In genomic region chr15:82152022-82152421, GRCm38 (mm10) we compare ENCODE assay signal across 14 mouse cellular contexts. TPM values are rescaled to one million over a fixed set of nuclear protein-coding genes. Genes with fewer than 3 reads are reported as not detected.
DNase-seq lines count a peak whose midpoint lies in the region; ATAC-seq and TF ChIP-seq lines count a peak whose summit lies in the region.
"Had no signal": no experiment of that assay in that cellular context is flagged by ENCODE, and none has a peak within 500 bp of the region (broad histone marks: within the 10 kb centered on the region; RNA-seq: fewer than 3 reads in every experiment).

No protein-coding gene starts in this region.

- no peak overlapping the region for H3K4me3 ChIP-seq in thymus, adult 2 months (ENCODE audit: control insufficient read depth, insufficient read depth, low read length)
- H3K4me3 ChIP-seq in limb, embryonic 13.5 days: no peak overlapping the region
- no peak overlapping the region for H3K4me3 ChIP-seq in stomach, postnatal 0 days (ENCODE audit: low read depth, low read length)
- H3K4me3 ChIP-seq: heart, embryonic 10.5 days; layer of hippocampus, adult 2 months had no signal

- H3K27ac ChIP-seq in thymus, adult 2 months (ENCODE audit: control insufficient read depth, insufficient read depth, low read length): peak overlapping the region; percentile 28; the same call in 1 of the 2 replicates
- no peak overlapping the region; the same call in 1 of the 2 replicates for H3K27ac ChIP-seq in limb, embryonic 13.5 days
- H3K27ac ChIP-seq in stomach, postnatal 0 days (replicated peaks): peak overlapping the region; percentile 63
- H3K27ac ChIP-seq: heart, embryonic 10.5 days; layer of hippocampus, adult 2 months had no signal

- no peaks in the 10 kb centered on the region for H3K36me3 ChIP-seq in thymus, adult 2 months (ENCODE audit: control insufficient read depth, insufficient read depth, low read length)
- H3K36me3 ChIP-seq in limb, embryonic 13.5 days: peaks cover 26% of the 10 kb centered on the region; the same call in 1 of the 2 replicates
- no peaks in the 10 kb centered on the region for H3K36me3 ChIP-seq in stomach, postnatal 0 days (ENCODE audit: control insufficient read depth, insufficient read depth, low read length)

- TF ChIP-seq POLR2A in thymus, adult 2 months (IDR thresholded peaks at IDR 0.05; ENCODE audit: control insufficient read depth, extremely low read depth, insufficient read depth, low read length, poor library complexity): no peak

- no peak overlapping the region for H3K9ac ChIP-seq in limb, embryonic 13.5 days
- H3K9ac ChIP-seq in stomach, postnatal 0 days (ENCODE audit: low read length): no peak overlapping the region; the same call in 1 of the 2 replicates
- H3K9ac ChIP-seq: forebrain, postnatal 0 days; lung, embryonic 14.5 days had no signal

- peak; percentile 34 to 41 for DNase-seq in adrenal gland, postnatal 36 days
- DNase-seq in adrenal gland, postnatal 25 days: no peak
- DNase-seq in thymus, adult 2 months: no peak
- no peak for DNase-seq in thymus, postnatal 25 days
- DNase-seq in stomach, postnatal 0 days (ENCODE audit: low spot score): no peak
- DNase-seq in frontal cortex, postnatal 25 days (ENCODE audit: low spot score in 2 of 2): no peak
- no peak for DNase-seq in cerebellum, postnatal 10 days
- DNase-seq: cerebellum, adult 11-12 months; forebrain, postnatal 0 days; gastrocnemius, postnatal 10 days; lung, embryonic 14.5 days had no signal

- H3K4me1 ChIP-seq in thymus, adult 2 months (replicated peaks; ENCODE audit: control insufficient read depth, insufficient read depth, low read length): peaks cover 32% of the 10 kb centered on the region
- H3K4me1 ChIP-seq in limb, embryonic 13.5 days: peaks cover 37% of the 10 kb centered on the region
- H3K4me1 ChIP-seq in stomach, postnatal 0 days (replicated peaks; ENCODE audit: control insufficient read depth, insufficient read depth): peaks cover 10% of the 10 kb centered on the region; the same call in 1 of the 2 replicates

- TF ChIP-seq EP300 in stomach, postnatal 0 days (optimal IDR thresholded peaks at IDR 0.05): no peak

- H3K27me3 ChIP-seq in thymus, adult 2 months (ENCODE audit: control insufficient read depth, insufficient read depth, low read length): no peaks in the 10 kb centered on the region
- H3K27me3 ChIP-seq in limb, embryonic 13.5 days: no peaks in the 10 kb centered on the region
- H3K27me3 ChIP-seq in stomach, postnatal 0 days (ENCODE audit: control insufficient read depth, insufficient read depth, low read length): no peaks in the 10 kb centered on the region

- H3K4me2 ChIP-seq in limb, embryonic 13.5 days (replicated peaks): peak overlapping the region; percentile 30; the same call in 1 of the 2 replicates
- peak overlapping the region; percentile 25; the same call in 1 of the 2 replicates for H3K4me2 ChIP-seq in stomach, postnatal 0 days (replicated peaks; ENCODE audit: low read depth)
- H3K4me2 ChIP-seq: lung, embryonic 14.5 days had no signal

- H3K9me3 ChIP-seq in limb, embryonic 13.5 days: no peaks in the 10 kb centered on the region
- no peaks in the 10 kb centered on the region for H3K9me3 ChIP-seq in stomach, postnatal 0 days (ENCODE audit: control insufficient read depth, low read length)
- H3K9me3 ChIP-seq: heart, embryonic 10.5 days had no signal

- no peak for TF ChIP-seq CTCF in thymus, adult 2 months (IDR thresholded peaks at IDR 0.05; ENCODE audit: borderline replicate concordance, control insufficient read depth, extremely low read depth, insufficient read depth, low read length, poor library complexity)
- no peak for TF ChIP-seq CTCF in stomach, postnatal 0 days (IDR thresholded peaks at IDR 0.05; ENCODE audit: low read depth)

- 42% methylated on average over 12 of the region's 12 CpGs for WGBS in thymus, adult 2 months
- 90% methylated on average over 12 of the region's 12 CpGs for WGBS in limb, embryonic 13.5 days
- WGBS in stomach, postnatal 0 days: 66% methylated on average over 12 of the region's 12 CpGs

- ATAC-seq in limb, embryonic 13.5 days (ENCODE audit: low FRiP score, low read depth): no peak
- ATAC-seq in stomach, postnatal 0 days (ENCODE audit: low FRiP score, low TSS enrichment): no peak
- ATAC-seq: forebrain, postnatal 0 days had no signal

RNA-seq across cellular contexts. Expression of gene Srebf2, which starts 5.0 kb away (rescaled TPM):
- total RNA-seq in adrenal gland, postnatal 36 days (2021): 100 to 1,000 TPM in 1 of 2 experiments, 10 to 100 TPM in 1; 80.3 to 113 TPM
- total RNA-seq in adrenal gland, postnatal 25 days (2021): 85.2 and 95.5 TPM in 2 replicates
- 410 and 478 TPM in 2 replicates for polyA plus RNA-seq in thymus, adult 2 months (2012; rRNA removed)
- polyA plus RNA-seq in limb, embryonic 13.5 days (2015; fragmentation: Nextera tagmentation; extraction: Ambion mirVana): 168 and 173 TPM in 2 replicates
- 119 and 127 TPM in 2 replicates for polyA plus RNA-seq in stomach, postnatal 0 days (2015; fragmentation: Nextera tagmentation; extraction: Ambion mirVana)

RNA-seq across cellular contexts. Expression of gene Ccdc134, which starts 24.3 kb away (rescaled TPM):
- total RNA-seq in adrenal gland, postnatal 36 days (2021): 10 to 100 TPM in 1 of 2 experiments, 1 to 10 TPM in 1; 6.7 to 11.3 TPM
- 11.2 and 11.3 TPM in 2 replicates for total RNA-seq in adrenal gland, postnatal 25 days (2021)
- 33.1 and 39.4 TPM in 2 replicates for polyA plus RNA-seq in thymus, adult 2 months (2012; rRNA removed)
- 27.6 and 30.3 TPM in 2 replicates for polyA plus RNA-seq in limb, embryonic 13.5 days (2015; fragmentation: Nextera tagmentation; extraction: Ambion mirVana)
- polyA plus RNA-seq in stomach, postnatal 0 days (2015; fragmentation: Nextera tagmentation; extraction: Ambion mirVana): 8.2 and 8.5 TPM in 2 replicates

Comparison
In these comparisons a context has a peak if more than half of its experiments do, and no peak if none do; other contexts are left out.
1. DNase-seq: peak in adrenal gland, postnatal 36 days (2 of 2); none in adrenal gland, postnatal 25 days (single experiment), thymus, adult 2 months (single experiment), thymus, postnatal 25 days (single experiment), stomach, postnatal 0 days (single experiment), frontal cortex, postnatal 25 days (0 of 2) and cerebellum, postnatal 10 days (0 of 2).